Mouse (Mus musculus): ENCODE results near the gene Epyc.
"Not testable (repeated sequence)": the region's sequence is repeated elsewhere in the genome, so short reads cannot be mapped to it uniquely, and the experiment has no call there.

Gene Epyc

DNA sequence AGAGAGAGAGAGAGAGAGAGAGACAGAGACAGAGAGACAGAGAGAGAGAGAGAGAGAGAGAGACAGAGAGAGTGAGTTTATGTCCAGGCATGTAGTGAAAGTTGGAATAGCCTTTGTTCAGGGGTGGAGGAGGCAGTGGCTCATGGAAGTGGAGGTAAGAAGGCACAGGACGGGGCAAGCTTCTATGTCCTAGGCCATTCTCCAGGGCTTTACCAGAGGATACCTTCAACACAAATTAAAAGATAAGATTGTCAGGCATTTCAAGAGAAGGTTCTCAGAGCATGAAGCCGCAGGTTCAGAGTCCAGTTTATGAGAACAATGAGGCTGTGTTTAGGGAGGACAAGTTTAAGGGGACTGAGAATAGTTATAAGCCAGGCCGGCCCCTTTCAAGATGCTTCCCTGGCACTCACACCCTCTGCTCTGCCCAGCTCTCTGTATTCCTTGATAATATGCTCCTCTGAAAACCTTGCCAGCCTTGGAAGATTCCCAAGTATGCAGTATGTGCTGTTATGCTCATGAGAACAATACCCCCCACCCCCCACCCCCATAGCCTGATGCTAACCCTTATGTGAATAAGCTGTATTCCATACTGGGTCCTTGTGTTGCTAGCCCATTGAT lies 71.5 kb downstream of the Epyc start:
- no peak for DNase-seq

DNA sequence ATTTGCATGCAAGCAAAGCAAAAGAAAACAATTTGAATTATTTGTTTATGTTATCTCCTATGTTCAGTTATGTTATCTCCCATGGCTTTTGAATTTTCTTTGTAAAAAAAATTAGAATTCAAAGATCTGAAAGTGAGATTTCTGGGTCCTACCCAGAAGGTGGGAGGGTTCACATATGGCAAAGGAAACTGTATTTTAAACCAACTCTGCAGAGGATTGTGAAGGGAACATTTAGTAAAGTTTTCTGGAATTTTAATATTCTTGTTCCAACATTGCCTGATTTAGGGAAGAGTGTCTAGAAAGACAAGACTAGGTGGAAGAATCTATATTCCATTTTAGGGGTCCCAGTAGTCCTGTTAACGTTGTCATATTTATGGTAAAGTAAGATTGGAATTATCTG lies 73.4 kb downstream of the Epyc start:
- DNase-seq: no peak

DNA sequence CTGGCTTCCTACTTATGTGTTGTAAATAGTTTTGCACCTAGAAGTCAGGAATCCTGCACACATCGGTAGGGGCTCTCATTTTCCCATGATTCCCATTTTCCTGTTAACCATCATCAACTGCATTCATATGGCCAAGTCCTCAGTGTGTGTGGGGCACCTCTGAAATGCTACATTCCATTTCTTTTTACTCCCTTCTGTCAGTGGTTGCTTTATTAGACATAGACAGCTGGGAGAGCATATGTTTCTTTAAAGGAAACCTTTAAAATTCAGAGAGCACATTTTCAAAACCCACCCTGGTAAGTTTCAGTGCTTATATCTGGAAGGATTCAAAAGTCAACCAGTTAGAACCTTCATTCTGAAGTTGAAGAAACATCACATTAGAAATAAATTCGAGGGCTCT lies 74.2 kb downstream of the Epyc start:
- DNase-seq: no peak

DNA sequence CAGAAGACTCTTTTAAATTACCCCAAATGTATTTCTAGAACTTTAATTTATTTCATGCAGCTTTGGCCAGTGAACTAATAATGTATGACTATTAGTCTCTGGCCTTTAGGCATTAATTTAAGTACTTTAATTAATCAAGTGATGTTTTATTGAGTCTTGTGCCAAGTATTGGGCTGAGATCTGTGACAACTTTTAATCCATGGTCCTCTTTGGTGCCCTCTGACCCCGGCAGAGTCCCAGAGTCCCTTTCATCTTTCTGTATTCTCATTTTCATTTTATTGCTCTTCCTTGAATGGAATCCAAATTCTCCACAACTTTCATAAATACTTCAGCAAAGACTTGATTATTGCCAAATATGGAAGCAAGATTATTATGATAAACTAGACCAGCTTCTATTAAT lies 76.8 kb downstream of the Epyc start:
- no peak for DNase-seq

DNA sequence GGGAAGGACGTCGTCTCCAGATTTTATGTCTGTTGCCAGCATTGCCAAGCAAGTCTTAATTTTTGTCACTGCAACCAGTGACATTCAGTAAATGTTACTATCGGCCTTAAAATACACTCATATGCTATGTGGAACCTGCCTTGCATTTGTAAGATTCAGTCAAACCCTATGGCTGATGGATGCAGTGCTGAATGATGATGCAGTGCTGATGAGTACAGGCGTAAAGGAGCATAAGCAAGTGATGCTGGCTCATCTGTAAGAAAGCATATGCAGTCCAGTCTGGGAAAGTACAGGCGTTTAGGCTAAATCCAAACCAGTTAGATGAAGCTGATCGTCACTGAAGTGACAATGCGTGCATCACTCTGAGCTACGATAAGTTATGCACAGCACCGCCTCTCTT lies 78.8 kb downstream of the Epyc start:
- DNase-seq: no peak

DNA sequence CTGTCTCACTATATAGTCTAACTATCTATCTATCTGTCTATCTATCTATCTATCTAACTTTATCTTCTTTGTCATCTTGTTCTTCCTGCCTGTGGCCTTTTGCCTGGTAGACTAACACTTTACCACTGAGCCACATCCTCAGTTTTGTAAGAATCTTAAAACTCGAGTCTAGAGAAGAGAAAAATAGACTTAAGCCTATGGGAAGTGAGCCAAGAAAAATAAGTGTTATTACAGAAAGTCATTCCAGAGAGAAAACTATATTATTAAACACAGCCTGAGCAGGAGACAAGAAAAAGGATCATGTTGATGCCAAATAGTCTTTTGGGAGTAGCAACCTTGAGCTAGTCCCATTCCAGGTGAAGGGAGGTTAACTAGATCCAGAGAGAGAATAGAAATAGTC lies 82.1 kb downstream of the Epyc start:
- no peak for DNase-seq

DNA sequence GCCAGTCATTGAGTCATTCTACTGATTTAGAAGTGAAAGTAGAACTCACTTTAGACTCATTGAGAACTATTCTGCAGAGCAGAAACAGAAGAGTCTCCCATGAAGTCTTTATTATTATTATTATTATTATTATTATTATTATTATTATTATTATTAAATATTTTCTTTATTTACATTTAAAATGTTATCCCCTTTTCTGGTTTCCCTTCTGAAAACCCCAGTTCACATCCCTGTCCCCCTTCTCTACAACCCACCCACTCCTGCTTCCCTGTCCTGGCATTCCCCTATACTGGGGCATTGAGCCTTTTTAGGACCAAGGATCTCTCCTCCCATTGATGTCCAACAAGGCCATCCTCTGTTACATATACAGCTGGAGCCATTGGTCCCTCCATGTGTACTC lies 82.8 kb downstream of the Epyc start, which contains the start of gene C030005K15Rik:
Gene C030005K15Rik, minus strand, starts transcription at position 101 of the 400 bp plus-strand sequence.
- not testable (repeated sequence) for DNase-seq
